Mouse (Mus musculus): ENCODE measurements around the gene Frmpd1. TPM values are rescaled to one million over a fixed set of nuclear protein-coding genes. Genes with fewer than 3 reads are reported as not detected.

Frmpd1 gene
- polyA plus RNA-seq (2016; fragmentation: Nextera tagmentation; extraction: Ambion mirVana): 3.3 and 3.5 TPM in 2 replicates

DNA sequence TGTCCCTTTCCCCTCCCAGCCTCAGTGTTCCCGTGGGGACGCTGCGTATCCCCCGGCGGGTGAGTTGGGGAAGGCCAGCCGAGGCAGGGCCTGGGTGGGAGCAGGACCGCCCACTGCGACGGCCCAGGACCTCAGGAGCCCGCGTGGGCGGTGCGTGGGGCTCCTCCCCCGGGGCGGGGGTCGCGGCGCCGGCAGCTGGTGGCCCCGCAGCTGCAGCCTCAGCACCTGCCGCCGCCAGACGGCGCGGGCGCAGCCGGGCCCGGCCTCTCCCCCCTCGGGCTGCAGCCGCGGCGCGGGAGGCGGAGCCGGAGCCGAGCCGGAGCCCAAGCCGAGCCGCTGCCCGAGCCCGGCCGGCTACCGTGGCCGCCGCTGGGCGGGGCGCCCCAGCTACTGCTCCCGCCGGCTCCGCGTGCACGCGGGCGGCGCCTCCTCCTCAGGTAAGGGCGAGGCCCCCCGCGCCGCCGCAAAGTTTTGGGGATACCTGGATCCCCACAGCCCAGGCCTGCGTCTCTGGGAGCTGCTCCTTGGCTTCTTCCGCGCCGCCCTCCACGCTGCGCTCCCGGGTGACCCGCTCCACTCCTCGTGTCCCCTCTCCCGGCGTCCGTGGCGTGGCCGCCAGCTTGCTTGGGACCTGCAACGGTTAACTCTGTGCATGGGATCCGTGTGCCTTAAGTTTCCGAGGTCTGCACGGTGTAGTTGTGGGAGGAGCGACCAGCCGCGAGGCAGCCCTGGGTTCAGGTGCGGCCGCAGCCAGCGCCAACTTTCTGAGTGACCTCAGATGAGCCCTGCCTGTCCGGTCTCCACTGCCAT, at the start of gene Frmpd1:
Gene Frmpd1, plus strand, starts transcription at position 355 of the 810 bp plus-strand sequence.
- WGBS: under 1% methylated on average over 84 of the region's 85 CpGs
- ATAC-seq (ENCODE audit: insufficient number of reproducible peaks, low FRiP score): peak; percentile 83
- Histone ChIP-seq H3K4me1 (replicated peaks) (peaks cover 33% of the 10 kb centered on the region), H3K4me3 (peak within 1 kb of the TSS; percentile 71), H3K36me3 (no peaks in the 10 kb centered on the region), H3K27ac (ENCODE audit: poor library complexity, severe bottlenecking) (peak within 1 kb of the TSS; percentile 35), H3K4me2 (peak within 1 kb of the TSS; percentile 97), H3K9me3 (replicated peaks) (no peaks in the 10 kb centered on the region), H3K27me3 (replicated peaks) (peaks cover 35% of the 10 kb centered on the region), H3K9ac (peak within 1 kb of the TSS; percentile 82)

DNA sequence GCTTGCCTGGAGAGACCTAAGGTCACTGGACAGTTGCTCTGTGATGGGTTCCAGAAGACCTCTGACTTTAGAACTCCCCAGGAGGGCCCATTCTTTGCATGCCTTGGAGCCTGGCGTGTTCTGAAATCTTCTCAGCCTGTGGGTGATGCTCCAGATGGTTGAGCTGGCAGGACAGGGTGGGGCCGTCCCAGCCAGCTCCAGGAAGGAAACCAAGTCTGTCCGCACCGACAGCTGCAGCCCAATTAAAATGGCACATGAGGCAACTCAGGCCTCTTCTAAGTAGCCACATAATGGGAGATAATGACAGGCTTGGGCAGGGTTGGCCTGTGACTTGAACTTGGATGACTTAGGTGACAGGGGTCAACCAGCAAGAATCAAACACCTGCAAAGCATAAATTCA, 47.0 kb upstream of the Frmpd1 start:
- 34% methylated on average over 4 of the region's 4 CpGs for whole genome bisulfite sequencing
- Histone ChIP-seq H3K4me2 (no peak overlapping the region), H3K27ac (ENCODE audit: poor library complexity, severe bottlenecking) (no peak overlapping the region), H3K4me1 (replicated peaks) (peaks cover 9% of the 10 kb centered on the region; the same call in 1 of the 2 replicates), H3K4me3 (no peak overlapping the region), H3K9me3 (replicated peaks) (no peaks in the 10 kb centered on the region), H3K36me3 (no peaks in the 10 kb centered on the region), H3K27me3 (replicated peaks) (peaks cover 5% of the 10 kb centered on the region; the same call in 1 of the 2 replicates), H3K9ac (no peak overlapping the region)
- ATAC-seq (ENCODE audit: insufficient number of reproducible peaks, low FRiP score): no peak

DNA sequence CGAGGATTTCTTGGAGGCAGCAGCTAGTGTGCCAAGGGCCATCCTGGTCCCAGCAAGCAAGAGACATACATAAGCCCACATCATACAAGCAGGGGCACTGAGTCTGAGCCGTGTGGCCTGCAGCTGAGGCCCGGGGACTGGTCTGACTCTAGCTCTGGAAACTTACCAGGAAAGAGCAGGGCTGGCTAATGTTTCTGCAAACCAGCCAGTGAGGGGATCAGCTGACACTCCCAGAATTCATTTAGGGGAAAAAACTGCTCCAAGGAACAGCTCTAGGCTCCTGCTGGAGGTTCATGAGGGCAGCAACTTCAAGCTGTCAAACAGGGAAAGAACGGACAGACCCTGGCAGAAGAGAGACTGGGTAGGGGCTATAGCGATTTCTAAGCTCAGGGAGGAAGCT, 42.8 kb upstream of the Frmpd1 start:
- Histone ChIP-seq H3K4me1 (replicated peaks) (peaks cover 10% of the 10 kb centered on the region), H3K36me3 (no peaks in the 10 kb centered on the region), H3K4me3 (no peak overlapping the region), H3K27me3 (replicated peaks) (peaks cover 5% of the 10 kb centered on the region; the same call in 1 of the 2 replicates), H3K9me3 (replicated peaks) (no peaks in the 10 kb centered on the region), H3K27ac (ENCODE audit: poor library complexity, severe bottlenecking) (no peak overlapping the region), H3K9ac (no peak overlapping the region), H3K4me2 (no peak overlapping the region)
- 60% methylated on average over 5 of the region's 5 CpGs for WGBS
- no peak for ATAC-seq (ENCODE audit: insufficient number of reproducible peaks, low FRiP score)

DNA sequence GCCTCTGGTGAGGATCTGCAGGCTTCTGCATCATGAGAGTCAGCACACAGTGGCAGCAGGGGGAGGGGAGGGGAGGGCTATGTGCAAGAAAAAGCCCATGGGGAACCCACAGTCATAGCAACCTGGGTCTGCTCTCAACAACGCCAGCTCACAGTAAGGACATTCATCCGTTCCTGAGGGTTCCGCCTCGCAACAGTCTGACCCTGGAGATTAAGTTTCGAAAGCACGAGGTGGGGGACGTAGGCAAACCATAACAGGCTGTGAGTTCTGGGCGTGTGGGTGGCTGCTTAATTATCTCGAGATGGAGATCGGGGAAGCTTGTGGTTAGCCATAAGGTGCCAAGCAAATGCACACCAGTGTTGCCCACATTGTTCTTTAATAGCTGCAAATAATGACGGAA, 42.3 kb upstream of the Frmpd1 start:
- Histone ChIP-seq H3K27me3 (replicated peaks) (peaks cover 5% of the 10 kb centered on the region; the same call in 1 of the 2 replicates), H3K4me3 (no peak overlapping the region), H3K9ac (no peak overlapping the region), H3K27ac (ENCODE audit: poor library complexity, severe bottlenecking) (no peak overlapping the region), H3K36me3 (no peaks in the 10 kb centered on the region), H3K4me1 (replicated peaks) (peaks cover 10% of the 10 kb centered on the region), H3K9me3 (replicated peaks) (no peaks in the 10 kb centered on the region), H3K4me2 (peak overlapping the region; percentile 25)
- 34% methylated on average over 11 of the region's 11 CpGs for WGBS
- ATAC-seq (ENCODE audit: insufficient number of reproducible peaks, low FRiP score): no peak

DNA sequence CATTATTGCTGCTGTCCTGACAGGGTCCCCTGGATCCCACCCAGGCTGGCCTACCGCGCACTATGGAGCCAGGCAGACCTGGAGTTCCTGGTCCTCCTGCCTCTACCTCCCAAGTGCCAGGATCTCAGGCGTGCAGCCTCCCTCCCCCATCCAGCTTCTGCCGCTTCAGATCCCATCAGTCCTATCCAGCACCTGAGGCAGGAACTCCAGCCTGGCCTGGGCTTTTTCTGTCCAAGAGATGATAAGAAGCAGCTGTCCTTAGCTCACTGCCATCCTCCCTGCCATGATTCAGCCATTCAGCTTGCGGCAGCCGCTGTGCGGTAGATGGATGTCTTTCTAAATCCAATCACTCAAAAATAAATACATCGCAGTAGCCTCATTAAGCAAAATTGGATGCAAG, 41.7 kb upstream of the Frmpd1 start:
- no peak overlapping the region for H3K9ac ChIP-seq
- H3K27me3 ChIP-seq (replicated peaks): peaks cover 5% of the 10 kb centered on the region; the same call in 1 of the 2 replicates
- ATAC-seq (ENCODE audit: insufficient number of reproducible peaks, low FRiP score): no peak
- H3K4me3 ChIP-seq: no peak overlapping the region
- 48% methylated on average over 8 of the region's 8 CpGs for WGBS
- H3K36me3 ChIP-seq: no peaks in the 10 kb centered on the region
- H3K9me3 ChIP-seq (replicated peaks): no peaks in the 10 kb centered on the region
- H3K4me2 ChIP-seq: no peak overlapping the region
- no peak overlapping the region for H3K27ac ChIP-seq (ENCODE audit: poor library complexity, severe bottlenecking)
- peaks cover 10% of the 10 kb centered on the region for H3K4me1 ChIP-seq (replicated peaks)

DNA sequence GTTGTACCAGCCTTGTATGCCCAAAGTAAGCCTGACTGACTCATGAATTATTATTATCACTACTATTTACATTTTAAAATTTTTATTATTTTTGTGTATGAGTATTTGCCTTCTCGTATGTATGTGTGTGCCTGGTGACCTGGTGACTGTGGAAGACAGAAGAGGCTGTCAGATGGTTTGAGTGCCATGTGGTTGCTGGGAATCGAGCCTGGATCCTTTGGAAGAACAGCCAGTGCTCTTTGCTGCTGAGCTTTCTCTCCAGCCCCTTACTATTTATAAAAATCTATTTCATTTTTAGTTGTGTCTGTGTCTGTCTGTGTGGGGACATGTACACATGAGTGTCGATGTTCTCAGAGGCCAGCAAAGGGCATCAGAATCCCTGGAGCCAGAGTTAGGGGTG, 28.2 kb upstream of the Frmpd1 start:
- no peak overlapping the region for H3K9ac ChIP-seq
- WGBS: 72% methylated on average over 3 of the region's 3 CpGs
- H3K27me3 ChIP-seq (replicated peaks): no peaks in the 10 kb centered on the region
- no peaks in the 10 kb centered on the region for H3K9me3 ChIP-seq (replicated peaks)
- peaks cover 11% of the 10 kb centered on the region for H3K4me1 ChIP-seq (replicated peaks)
- no peak overlapping the region for H3K4me2 ChIP-seq
- no peak for ATAC-seq (ENCODE audit: insufficient number of reproducible peaks, low FRiP score)
- H3K36me3 ChIP-seq: no peaks in the 10 kb centered on the region
- H3K4me3 ChIP-seq: no peak overlapping the region
- no peak overlapping the region for H3K27ac ChIP-seq (ENCODE audit: poor library complexity, severe bottlenecking)

DNA sequence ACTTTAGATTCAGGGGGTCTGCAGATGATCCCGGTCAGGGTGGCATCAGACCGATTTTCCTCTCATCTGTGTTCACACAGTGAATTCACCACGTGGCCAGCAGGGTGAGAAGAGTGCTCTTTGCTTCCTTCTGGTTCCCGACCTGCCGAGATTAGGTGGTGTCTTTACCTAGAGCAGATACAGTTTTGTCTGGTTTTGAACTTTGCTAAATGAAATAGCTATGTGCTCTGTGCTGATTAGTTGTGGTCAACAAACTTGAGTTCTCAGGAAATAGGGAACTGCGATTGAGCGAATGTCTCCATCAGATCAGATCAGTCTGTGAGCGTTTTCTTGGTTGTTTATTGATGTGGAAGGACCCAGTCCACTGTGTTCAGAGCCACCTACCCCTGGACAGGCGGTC, 26.1 kb upstream of the Frmpd1 start:
- no peak overlapping the region for H3K4me3 ChIP-seq
- 66% methylated on average over 9 of the region's 9 CpGs for WGBS
- no peak overlapping the region for H3K27ac ChIP-seq (ENCODE audit: poor library complexity, severe bottlenecking)
- H3K36me3 ChIP-seq: no peaks in the 10 kb centered on the region
- H3K27me3 ChIP-seq (replicated peaks): no peaks in the 10 kb centered on the region
- no peaks in the 10 kb centered on the region for H3K9me3 ChIP-seq (replicated peaks)
- H3K4me1 ChIP-seq (replicated peaks): peaks cover 14% of the 10 kb centered on the region
- H3K9ac ChIP-seq: no peak overlapping the region
- no peak for ATAC-seq (ENCODE audit: insufficient number of reproducible peaks, low FRiP score)
- H3K4me2 ChIP-seq: no peak overlapping the region

DNA sequence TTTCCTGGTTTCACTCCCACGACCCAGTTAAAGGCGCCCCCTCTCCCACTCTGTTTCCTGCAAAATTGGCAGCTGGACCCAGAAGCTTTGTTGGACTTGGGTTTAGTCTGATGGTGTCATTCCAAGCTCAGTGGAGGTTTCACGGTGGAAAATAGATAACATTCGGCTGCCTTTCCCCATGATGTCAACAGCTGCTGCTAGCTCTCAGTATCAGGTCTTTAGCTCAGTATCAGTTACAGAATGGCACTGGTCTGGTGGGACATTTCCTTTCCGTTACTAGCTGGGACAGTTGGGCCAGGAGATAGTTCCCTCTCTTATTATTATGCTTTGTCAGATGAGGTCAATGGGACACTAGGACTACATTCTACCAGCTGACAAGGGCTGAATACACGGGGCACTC, 23.9 kb upstream of the Frmpd1 start:
- Histone ChIP-seq H3K4me3 (0 out of 2 replicates have a peak overlapping the region, but pooled peaks have one; percentile 1), H3K36me3 (no peaks in the 10 kb centered on the region), H3K9ac (no peak overlapping the region), H3K27me3 (replicated peaks) (no peaks in the 10 kb centered on the region), H3K4me1 (replicated peaks) (peaks cover 14% of the 10 kb centered on the region), H3K9me3 (replicated peaks) (peaks cover 5% of the 10 kb centered on the region; the same call in 1 of the 2 replicates), H3K4me2 (peak overlapping the region; percentile 32), H3K27ac (ENCODE audit: poor library complexity, severe bottlenecking) (peak overlapping the region; percentile 74)
- ATAC-seq (ENCODE audit: insufficient number of reproducible peaks, low FRiP score): peak; percentile 84
- 20% methylated on average over 6 of the region's 6 CpGs for WGBS

DNA sequence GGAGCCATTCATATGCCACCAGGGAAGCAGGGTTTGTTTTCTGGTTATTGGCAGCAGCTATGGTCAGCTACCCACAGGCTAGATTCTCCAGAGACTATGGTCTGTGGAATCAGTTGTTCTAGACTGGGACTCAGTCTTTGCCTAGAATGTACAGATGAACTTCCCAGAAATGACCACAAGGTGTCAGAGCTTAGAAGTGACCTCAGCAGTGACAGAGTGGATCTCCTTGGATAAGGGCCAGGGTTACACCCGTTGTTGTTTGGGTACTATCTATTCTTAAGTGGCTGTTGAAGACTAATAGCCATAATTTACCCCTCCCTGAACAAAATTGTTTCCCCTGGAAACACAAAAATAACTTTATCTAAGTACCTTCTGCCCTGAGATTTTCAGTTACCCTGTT, 21.0 kb upstream of the Frmpd1 start:
- WGBS: 15% methylated on average over 1 of the region's 1 CpGs
- ATAC-seq (ENCODE audit: insufficient number of reproducible peaks, low FRiP score): no peak

DNA sequence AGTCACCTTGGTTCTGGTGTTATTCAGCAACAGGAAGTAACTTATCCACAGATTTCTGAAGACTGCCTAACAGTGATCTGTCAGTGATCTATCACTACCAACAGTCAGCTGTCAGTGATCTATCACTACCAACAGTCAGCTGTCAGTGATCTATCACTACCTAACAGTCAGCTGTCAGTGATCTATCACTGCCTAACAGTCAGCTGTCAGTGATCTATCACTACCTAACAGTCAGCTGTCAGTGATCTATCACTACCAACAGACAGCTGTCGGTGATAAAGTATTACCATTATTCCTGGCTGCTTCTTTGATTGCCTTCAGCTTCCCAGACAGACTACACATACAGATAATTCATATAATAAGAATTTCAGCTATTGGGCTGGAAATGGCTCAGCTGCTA, 19.2 kb upstream of the Frmpd1 start:
- Histone ChIP-seq H3K27ac (ENCODE audit: poor library complexity, severe bottlenecking) (no peak overlapping the region), H3K9ac (no peak overlapping the region), H3K4me1 (replicated peaks) (peaks cover 12% of the 10 kb centered on the region), H3K36me3 (no peaks in the 10 kb centered on the region), H3K27me3 (replicated peaks) (no peaks in the 10 kb centered on the region), H3K9me3 (replicated peaks) (peaks cover 5% of the 10 kb centered on the region; the same call in 1 of the 2 replicates), H3K4me3 (no peak overlapping the region), H3K4me2 (no peak overlapping the region)
- WGBS: 83% methylated on average over 1 of the region's 1 CpGs
- no peak for ATAC-seq (ENCODE audit: insufficient number of reproducible peaks, low FRiP score)

More for the DNA sequence above, 21.0 kb upstream of the Frmpd1 start:
- H3K9me3 ChIP-seq (replicated peaks): peaks cover 5% of the 10 kb centered on the region; the same call in 1 of the 2 replicates
- H3K4me2 ChIP-seq: no peak overlapping the region
- H3K27me3 ChIP-seq (replicated peaks): no peaks in the 10 kb centered on the region
- H3K27ac ChIP-seq (ENCODE audit: poor library complexity, severe bottlenecking): no peak overlapping the region
- no peak overlapping the region for H3K9ac ChIP-seq
- no peak overlapping the region for H3K4me3 ChIP-seq
- peaks cover 14% of the 10 kb centered on the region for H3K4me1 ChIP-seq (replicated peaks)
- H3K36me3 ChIP-seq: no peaks in the 10 kb centered on the region

DNA sequence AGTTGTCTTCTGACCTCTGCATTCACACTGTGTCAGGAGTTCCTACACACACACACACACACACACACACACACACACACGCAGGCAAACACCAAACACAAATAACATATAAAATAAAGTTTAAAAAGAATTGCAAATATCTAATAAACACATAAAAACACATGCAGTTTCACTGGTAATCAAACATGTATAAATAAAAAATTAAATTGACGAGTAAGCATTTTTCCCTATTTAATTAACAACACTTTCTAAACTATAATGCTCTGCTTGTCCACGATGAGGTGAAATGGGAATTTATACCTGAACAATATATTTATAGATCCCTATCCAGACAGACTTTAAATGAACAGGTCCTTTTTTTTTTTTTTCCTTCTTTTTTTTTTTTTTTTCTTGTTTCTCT, 18.7 kb upstream of the Frmpd1 start:
- H3K9me3 ChIP-seq (replicated peaks): peaks cover 5% of the 10 kb centered on the region; the same call in 1 of the 2 replicates
- H3K27me3 ChIP-seq (replicated peaks): no peaks in the 10 kb centered on the region
- no peak overlapping the region for H3K9ac ChIP-seq
- no peaks in the 10 kb centered on the region for H3K36me3 ChIP-seq
- no peak overlapping the region for H3K27ac ChIP-seq (ENCODE audit: poor library complexity, severe bottlenecking)
- WGBS: 81% methylated on average over 3 of the region's 3 CpGs
- no peak overlapping the region for H3K4me2 ChIP-seq
- H3K4me3 ChIP-seq: no peak overlapping the region
- H3K4me1 ChIP-seq (replicated peaks): peaks cover 7% of the 10 kb centered on the region
- no peak for ATAC-seq (ENCODE audit: insufficient number of reproducible peaks, low FRiP score)

Measured in heart, embryonic 12.5 days (tissue).